Mouse (Mus musculus) cerebellum, adult 11 months (tissue): ENCODE results near the gene Trem3.

ENCODE experiments used
- DNase-seq: peaks from one replicate; pipeline ENCODE4 v3.0.0; 2022

The Trem3 gene

DNA sequence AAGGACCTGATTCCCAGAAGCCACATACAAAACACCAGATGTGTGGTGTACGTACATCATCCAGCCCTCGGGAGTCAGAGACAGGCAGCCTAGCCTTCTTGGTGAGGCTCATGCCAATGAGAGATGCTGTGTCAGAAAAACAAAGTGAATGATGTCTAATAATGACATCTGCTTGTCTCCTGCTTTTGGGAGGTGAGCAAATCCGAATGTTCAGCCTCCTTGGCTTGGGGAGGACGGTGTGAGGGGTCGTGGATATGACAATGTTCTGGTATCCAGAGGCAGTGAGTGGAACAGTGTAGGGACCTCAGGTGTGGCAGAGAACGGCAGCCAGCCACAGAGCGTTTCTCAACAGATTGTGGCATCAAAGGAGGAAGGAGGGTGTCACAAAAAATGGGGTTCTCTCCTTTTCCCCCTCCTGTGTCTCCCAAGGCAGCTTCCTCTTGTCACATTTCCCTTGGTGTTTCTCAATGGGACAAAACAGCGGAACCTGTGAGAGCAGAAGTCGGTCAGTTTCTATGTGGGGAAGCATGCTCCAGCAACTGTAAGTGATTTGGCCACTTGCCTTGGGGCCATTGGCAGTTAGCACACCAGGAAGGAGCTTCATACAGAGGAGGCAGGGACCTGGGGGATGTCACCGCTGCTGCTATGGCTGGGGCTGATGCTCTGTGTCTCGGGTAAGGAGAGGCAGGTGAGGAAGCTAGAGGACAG, at the start of gene Trem3:
TSS of gene Trem3 (plus strand) at position 557 of the 708 bp plus-strand sequence.
- DNase-seq = no peak

DNA sequence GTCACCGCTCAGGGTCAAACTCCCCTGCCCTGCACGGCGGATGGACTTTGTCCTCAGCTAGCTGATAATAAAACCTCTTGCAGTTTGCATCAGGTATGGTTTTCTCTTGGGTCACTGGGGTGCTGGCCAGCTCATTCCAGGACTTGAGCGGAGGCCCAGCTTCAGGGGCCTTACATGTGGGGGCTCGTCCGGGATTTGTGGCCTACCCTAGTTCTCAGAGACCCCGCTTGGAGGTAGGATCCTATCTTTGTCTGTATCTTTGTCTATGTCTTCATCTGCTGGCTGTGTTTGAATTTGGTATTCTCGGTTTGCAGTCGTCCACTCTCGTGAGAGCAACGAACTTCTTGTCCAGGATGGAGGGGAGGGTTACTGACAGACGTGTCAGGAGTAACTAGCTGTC, 44.5 kb upstream of the Trem3 start:
- no peak for DNase-seq

DNA sequence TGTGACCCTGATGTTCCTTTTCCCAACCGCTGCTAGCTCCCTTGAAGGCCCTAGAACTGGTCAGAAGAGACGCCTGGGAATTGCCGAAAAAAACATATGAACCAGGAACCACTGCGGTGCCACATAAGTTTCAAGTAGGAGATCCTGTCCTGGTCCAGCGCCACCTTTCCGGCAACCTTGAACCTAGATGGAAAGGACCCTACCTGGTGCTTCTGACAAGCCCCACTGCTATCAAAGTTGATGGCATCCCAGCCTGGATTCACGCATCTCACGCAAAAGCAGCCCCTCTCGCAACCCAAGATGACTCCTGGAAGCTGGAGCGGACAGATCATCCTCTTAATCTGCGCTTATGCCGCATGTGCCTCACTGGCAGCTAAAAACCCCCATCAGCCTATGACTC, 35.0 kb upstream of the Trem3 start:
- no peak for DNase-seq

DNA sequence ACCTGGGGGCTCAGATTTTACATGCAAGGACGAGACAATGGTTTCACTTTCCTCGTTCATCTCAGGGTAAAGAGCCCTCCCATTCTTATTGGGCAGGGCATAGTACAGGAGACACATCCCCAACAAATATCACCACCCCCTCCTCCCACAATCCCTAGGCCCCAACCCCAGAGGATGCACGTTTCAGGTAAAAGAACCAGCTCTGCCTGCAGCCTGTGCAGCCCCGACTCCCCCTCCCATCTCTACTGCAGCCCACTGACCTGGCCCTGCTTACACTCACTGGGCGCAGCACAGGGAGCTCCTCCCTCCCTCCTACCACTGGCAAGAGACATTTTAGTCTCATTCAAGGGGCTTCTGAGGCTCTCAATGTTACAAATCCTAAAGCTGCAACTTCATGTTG, 34.1 kb upstream of the Trem3 start:
- no peak for DNase-seq

DNA sequence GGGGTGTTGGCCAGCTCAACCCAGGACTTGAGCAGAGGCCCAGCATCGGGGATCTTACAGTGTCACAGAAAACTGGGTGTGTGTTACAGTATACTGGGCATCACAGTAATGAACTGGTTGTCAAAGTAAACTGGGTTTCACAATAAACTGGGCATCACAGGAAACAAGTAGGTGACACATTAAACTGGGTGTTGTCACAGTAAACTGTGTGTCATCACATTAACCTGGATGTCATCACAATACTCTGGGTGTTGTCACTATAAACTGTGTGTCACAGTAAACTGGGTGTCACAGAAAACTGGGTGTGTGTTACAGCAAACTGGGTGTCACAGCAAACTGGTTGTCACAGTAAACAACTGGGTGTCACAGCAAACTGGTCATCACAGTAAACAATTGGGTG, 32.1 kb upstream of the Trem3 start:
- no peak for DNase-seq

DNA sequence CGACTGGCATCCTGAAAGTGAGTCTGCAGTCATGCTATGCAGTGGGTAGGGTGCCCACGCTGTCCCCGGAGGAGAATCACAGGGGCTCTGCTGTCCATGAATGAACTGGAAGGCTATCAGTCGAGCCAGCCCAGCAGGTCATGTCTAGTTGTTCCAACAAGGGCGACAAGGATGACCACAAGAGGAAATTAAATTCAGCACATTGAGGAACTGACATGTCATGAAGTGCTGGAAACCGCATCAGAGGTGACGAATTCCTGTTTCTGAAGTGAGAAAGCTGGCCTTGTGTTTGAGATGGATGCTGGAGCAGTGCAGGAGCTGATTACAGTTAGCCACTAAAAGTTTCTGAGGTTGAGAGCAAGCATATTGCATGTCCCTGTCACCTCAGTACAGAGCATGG, 16.9 kb upstream of the Trem3 start:
- DNase-seq = no peak

DNA sequence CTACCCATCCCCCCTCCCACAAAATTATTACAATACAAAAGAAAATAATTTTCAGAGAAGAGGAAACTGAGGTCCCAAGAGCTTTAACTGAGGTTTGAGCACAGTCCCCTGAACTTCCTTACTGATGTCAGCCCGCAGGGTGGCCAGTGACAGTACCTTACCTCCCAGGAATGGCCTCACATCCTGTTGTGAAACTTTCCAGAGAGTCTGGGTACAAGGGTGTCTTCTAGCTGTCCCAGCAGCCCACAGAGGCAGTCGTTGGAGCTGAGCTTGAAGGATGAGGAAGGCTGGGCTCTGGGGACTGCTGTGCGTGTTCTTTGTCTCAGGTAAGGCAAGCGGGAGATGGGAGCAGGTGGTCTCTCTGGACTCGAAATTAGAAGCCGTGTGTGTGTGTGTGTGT, 15.1 kb upstream of the Trem3 start, which contains the start of gene Trem1:
TSS of gene Trem1 (plus strand) at position 251 of the 400 bp plus-strand sequence.
- no peak for DNase-seq

DNA sequence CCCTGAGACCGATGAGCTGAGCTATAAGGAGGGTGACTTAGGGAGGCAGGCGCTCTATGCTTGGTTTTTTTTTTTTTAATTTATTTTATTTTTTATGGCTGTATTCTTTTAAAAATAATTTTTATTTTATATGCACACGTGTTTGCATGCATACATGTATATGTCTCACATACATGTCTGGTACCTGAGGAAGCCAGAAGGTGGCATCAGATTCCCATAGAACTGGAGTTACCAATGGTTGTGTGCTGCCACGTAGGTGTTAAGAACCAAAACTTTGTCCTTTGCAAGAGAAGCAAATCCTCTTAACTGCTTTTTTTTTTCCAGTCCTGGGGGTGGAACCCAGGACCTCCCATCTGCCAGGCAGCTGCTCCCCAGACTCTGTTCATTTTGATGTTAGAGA, 13.8 kb upstream of the Trem3 start:
- no peak for DNase-seq

DNA sequence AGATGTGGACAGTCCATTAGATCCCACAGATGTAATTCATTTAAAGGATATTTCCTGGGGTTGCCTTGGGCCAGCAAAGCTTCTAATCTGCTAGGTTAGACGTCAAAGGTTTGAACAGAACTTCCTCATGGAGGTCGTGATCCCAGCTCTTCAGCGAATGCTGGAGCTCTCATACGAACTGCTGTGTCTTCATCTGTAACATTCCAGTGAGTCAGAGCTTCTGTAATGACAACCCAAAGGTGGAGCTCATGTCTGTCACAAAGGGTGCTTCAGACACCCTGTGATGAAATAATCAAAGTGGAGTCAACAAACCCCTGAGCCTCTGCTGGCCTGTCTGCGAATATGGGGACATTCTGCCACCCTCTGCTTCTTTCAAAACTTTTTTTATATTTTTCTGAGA, 13.0 kb upstream of the Trem3 start:
- no peak for DNase-seq

DNA sequence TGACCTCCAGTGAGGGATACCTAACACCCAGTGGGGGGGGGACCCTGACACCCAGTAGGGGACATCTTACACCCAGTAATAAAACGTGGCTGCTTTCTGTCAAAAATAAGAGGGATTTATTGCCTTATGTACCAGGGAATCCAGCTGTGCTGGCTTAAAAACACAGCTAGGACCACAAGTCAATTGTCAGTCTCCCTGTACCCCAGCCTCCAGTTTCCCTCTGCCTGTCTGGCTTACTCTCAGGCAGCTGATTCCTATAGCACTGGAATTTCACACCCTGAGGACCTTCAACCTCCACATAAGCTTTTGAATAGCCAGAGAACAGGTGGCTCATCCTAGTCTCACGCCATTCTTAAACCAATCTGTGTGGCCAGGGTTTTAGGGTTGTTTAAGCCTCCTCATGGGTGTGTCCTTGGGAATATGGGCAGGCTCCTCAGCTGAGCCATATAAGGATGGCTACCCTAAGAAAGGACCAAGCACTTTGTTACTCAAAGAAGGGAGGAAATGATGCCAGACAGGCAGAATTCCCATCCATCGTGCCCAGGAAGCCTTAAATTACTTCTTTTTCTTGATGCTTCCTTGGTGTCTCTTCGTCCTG, 11.7 kb upstream of the Trem3 start:
- DNase-seq = no peak

DNA sequence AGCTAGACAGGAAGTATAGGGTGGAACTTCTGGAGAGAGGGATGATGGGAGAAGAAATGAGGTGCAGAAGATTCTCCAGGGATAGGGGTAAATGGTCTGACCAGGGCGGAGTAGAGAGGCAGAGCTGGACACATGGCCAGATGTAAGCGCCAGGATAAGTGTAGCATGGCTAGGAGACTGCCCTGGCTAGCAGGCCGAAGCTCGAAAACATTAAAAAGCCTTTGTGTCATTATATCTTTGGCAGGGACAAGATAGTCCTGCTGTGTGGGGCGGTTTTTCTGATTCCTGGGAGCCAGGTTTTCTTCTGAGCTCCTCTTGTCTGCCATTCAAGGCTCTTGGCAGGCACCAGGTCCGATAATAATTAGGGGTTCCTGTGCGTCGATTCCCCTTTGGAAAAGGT, 10.0 kb upstream of the Trem3 start:
- DNase-seq = no peak

DNA sequence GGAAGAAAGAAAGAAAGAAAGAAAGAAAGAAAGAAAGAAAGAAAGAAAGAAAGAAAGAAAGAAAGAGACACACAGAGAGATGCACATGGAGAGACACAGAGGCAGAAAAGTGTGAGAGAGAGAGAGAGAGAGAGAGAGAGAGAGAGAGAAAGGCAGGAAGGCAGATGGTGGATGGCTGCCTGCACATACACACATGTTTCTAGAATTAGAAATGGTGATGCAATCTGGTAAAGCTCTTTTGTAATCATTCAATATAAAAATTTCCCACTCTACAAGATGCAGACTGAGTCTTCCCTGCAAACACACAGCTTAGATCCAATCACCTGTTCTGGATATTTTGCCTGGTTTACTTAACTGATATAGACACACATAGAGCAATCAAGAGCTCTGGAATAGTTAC, 1.5 kb downstream of the Trem3 start:
- DNase-seq = no peak

DNA sequence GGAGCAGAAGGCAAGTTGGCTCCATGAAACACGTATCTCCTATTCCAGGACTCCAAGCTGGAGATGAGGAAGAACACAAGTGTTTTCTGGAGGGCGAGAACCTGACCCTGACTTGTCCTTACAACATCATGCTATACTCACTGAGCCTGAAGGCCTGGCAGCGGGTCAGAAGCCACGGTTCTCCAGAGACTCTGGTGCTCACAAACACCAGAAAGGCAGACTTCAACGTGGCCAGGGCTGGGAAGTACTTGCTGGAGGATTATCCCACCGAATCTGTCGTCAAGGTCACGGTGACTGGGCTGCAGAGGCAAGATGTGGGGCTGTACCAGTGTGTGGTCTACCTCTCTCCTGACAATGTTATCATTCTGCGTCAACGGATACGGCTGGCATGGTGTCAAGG, 1.9 kb downstream of the Trem3 start:
- no peak for DNase-seq

DNA sequence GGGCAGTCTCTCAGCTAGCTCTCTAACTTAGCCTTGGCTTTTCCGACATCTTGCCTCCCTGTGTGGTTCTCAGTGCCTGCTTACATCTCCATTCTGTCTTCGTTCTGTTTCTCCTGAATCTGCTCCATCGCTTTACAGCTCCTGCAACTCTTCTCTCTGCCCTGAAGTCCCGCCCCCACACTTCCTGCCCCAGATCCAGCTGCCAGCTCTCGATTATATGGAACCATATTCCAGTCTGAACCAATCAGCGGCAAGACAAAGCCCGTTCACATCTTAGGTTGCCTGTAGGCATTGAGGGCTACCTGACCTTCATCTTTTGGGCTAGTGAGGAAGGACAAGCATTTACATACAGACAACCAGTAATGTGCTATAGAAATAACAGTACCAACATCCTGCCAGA, 3.1 kb downstream of the Trem3 start:
- DNase-seq = no peak

DNA sequence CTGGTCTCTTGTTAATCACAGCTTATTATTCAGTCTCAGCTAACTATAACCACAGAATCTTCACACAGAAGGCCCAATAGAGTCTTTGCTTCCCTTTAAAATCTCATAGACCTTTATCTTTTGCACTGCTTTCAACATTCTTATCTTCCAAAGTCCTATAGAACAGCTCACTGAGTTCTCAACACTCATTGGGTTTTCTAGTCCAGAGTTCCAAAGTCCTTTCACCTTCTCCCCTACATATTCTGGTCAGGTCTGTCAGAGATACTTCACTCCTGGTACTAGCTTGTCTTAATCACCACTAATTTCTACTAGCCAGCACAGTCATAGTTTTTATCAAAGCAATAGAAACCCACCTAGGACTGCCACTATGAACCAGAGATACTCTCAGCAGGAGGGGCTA, 9.0 kb downstream of the Trem3 start:
- no peak for DNase-seq

DNA sequence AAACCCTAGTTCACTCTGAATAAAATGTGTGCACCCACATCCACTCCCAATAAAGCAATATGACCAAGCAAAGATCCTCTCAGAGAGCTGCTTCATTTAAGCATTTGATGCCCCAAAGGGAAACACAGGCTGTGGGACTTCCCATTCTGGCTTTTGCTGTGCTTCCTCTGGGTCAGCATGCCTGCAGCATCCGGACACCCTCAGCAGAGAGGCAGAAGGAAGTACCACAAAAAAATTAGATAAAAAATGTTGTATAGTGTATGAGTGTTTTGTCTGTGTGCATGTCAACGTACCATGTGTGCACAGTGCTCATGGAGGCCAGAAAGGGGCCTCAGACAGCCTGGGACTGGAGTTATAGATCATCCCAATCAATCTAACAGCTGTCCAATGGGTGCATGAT, 14.3 kb downstream of the Trem3 start:
- DNase-seq = no peak

DNA sequence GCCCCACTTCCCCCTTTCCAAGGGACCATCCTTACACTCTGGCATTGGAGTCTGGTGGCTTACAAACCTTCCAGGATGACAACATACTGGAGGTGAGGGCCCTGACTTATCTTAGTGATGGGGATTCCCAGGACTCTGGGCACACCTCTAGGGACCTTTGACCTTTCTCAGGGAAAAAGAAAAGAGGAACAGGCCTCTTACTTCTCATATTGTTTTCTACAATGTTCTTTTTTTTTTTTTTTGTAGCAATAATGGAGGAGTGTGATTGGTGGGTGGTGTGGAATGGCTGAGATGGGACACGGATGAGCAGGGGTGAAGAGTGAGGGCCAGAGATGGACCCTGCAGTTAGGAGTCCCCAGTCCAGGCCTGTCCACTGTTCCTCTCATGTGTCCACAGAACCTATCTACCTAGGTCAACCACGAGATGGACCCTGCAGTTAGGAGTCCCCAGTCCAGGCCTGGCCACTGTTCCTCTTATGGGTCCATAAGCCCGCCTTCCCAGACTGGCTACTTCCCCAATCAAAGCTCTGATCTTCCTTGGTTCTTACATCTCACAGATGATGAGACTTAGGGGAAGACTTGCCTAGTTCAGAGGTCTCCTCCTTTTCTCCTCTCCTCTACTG, 16.3 kb downstream of the Trem3 start, which contains the start of gene Treml4:
TSS of gene Treml4 (plus strand) at position 555 of the 622 bp plus-strand sequence.
- DNase-seq = no peak

DNA sequence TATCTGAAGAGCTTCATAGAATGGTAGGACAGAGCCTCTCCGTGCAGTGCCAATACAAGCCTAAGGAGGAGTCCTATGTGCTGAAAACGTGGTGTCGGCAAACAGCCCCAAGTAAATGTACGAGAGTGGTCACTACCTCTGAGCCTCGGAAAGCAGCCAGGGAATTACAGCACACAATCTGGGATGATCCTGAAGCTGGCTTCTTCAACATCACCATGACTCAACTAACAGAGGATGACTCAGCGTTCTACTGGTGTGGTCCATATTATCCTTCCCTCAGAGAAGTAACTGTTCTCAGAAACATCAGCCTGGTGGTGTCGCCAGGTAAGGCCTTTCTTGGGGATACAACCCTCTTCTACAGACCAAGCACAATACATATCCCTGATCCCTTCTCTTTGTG, 17.1 kb downstream of the Trem3 start:
- no peak for DNase-seq

DNA sequence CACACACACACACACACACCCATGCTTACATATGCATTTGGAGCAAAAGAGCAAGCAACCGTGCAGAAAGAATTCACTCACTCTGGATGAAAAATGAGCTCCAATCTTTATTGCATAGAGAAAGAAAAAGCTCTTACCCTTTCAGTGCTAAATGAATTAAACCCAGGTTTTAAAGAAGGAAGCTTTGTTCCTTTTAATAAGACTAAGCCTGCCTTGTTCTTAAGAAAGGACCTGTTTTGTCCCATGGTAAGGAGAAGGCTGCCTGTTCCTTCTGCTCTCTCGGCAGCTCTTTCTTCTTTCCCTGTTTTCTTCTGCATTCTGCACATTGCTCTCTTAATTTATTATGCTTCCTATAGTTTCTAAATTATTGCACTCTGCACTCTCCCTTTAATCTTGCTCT, 18.6 kb downstream of the Trem3 start:
- DNase-seq = no peak

DNA sequence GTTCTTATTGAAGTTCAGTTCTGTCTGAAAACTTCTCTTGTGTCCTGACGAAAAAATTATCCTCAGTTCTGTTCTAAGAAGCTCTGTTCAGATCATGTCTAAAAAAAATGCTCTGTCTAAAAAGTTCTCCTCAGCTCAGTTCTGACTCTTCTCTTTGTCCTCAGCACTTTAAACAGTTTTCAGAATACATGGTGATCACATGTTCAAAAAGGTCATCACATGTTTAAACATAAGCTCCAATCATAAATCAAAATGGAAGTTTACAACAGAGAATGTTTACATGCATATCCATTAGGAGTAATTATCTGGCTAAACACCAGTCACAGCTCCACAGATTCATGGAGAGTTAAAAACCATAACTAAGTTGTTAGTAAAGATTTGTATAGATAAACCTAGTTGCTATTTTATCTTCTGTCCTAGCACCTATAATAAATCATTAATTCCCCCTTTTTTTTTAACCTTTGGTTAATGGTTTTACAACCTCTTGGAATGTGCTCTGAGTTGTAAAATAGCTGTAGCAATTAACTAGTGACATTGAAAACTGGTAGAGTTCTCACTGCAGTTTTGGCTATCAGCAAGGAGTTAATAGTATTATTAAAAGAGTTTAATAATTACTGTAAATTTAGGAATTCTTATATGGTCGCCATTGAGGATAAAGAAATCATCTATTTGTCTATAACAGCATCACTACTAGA, 19.2 kb downstream of the Trem3 start:
- DNase-seq = no peak

DNA sequence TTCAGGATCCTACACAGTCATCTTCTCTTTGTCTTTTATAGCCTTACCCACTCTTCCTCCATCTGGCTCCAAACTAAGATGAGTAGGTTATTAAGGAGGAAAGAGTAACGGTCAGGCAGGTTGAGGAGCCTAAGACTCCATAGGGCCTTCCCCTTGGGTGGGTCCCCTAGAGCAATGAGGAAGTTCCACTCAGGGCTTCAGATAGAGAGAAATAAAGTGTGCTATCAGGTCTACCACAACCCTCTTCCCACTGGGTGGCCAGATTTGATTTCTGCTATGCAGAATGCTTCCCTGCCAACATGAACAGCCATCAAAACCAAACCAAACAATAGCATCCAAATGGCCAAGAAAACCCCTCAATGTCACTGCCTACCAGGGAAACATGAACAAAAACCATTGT, 20.0 kb downstream of the Trem3 start:
- DNase-seq = no peak

DNA sequence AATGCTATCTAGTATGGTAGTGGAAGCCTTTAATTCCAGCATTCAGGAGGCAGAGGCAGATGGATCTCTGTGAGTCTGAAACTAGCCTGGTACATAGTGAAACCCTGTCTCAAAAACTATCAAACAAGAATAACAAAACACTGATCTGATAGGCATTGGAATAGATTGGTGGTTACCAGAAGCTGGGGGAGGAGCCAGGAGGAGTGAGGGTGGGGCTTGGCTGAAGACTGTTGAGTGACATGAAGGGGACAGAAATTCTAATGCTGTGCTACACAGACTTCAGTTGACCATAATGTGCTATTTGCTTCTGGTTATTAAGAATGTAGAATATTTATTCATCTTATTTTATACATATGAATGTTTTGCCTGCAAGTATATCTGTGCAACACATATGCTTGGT, 20.7 kb downstream of the Trem3 start:
- no peak for DNase-seq

DNA sequence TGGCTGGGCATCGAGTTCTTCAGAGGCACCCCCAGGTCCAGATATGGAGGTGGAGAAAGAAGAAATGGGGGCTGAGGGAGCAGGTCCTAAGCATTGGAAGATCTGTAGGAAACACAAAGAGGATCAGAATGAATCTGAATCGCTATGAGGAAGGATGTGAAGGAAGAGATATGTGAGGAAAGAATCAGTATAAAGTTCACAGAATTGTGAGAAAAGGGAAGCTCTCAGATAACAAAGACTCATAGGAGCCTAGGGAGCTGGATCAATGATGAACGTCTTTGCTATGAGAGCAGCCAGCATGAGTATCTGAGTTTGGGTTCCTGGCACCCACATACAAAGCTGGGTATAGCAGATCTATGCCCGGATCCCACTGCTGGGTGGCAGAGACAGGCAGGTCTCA, 22.3 kb downstream of the Trem3 start:
- DNase-seq = no peak

DNA sequence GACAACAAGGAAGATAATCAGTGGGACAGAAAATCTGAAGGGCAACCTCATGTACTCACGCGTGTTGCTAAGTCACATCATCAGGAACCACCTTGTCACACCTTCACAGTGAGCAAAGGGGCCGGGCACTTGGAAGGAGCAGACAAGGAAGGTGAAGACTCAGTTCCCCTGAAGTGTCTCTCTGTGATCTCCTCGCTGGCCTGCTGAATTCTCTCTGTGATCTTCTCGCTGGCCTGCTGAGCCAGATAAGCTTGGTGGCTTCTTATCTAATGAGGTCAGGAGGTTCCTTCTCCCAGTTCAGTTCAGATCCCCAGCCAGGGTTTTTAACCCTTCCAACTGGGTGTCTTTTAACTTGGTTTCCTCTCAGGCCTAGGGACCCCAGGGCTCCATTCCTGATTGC, 24.6 kb downstream of the Trem3 start:
- no peak for DNase-seq
